Mouse (Mus musculus) embryonic facial prominence, embryonic 12.5 days (tissue): Measurements from ENCODE around the gene Dgkg. TPM values are rescaled to one million over a fixed set of nuclear protein-coding genes. Genes with fewer than 3 reads are reported as not detected.
A peak's percentile ranks its signal among the peaks of the same experiment; 100 is the strongest.

ENCODE experiments used
- ATAC-seq: fragments of 200-750 bp; cut with Nextera tagmentation; 2 replicates; pipeline ENCODE4 v1.8.0; 2017; ENCODE audit not compliant: insufficient number of reproducible peaks, insufficient read depth, low FRiP score, low TSS enrichment
- H3K27ac ChIP-seq: fragments of 300-500 bp; sonication (generic); 2 replicates; pipeline ENCODE4 v1.5.1; 2016; ENCODE audit warnings: mild to moderate bottlenecking
- H3K27me3 ChIP-seq: fragments of 300-500 bp; sonication (generic); 2 replicates; pipeline ENCODE4 v1.6.1; 2016; ENCODE audit warnings: mild to moderate bottlenecking, moderate library complexity
- H3K36me3 ChIP-seq: fragments of 300-500 bp; sonication (generic); 2 replicates; pipeline ENCODE4 v1.6.1; 2016; ENCODE audit warnings: mild to moderate bottlenecking
- H3K4me1 ChIP-seq: fragments of 300-500 bp; sonication (generic); 2 replicates; pipeline ENCODE4 v1.6.1; 2016
- H3K4me2 ChIP-seq: fragments of 300-500 bp; sonication (generic); replicated peaks from 2 replicates; pipeline ENCODE4 v1.6.1; 2016; ENCODE audit warnings: mild to moderate bottlenecking, moderate library complexity
- H3K4me3 ChIP-seq: fragments of 300-500 bp; sonication (generic); 2 replicates; pipeline ENCODE4 v1.5.1; 2016; ENCODE audit warnings: mild to moderate bottlenecking
- H3K9ac ChIP-seq: fragments of 300-500 bp; sonication (generic); 2 replicates; pipeline ENCODE4 v1.6.1; 2016; ENCODE audit warnings: mild to moderate bottlenecking, moderate library complexity
- H3K9me3 ChIP-seq: fragments of 300-500 bp; sonication (generic); 2 replicates; pipeline ENCODE4 v1.6.1; 2016; ENCODE audit warnings: mild to moderate bottlenecking, moderate library complexity
- WGBS: fragments of 180-500 bp; shearing (Covaris S2); methylation state at CpG from one replicate; pipeline ENCODE4 v1.1.7; 2016; 5-methylcytosine and 5-hydroxymethylcytosine counted together
- polyA plus RNA-seq: library from polyadenylated mRNA; unstranded; fragments of >200 nt; fragmentation: Nextera tagmentation; extraction: Ambion mirVana; gene quantifications from 2 replicates; pipeline ENCODE4 v1.2.1, GENCODE M21; 2016

The Dgkg gene
- polyA plus RNA-seq, 1 experiment from 2014 or later: 0.41 TPM

DNA sequence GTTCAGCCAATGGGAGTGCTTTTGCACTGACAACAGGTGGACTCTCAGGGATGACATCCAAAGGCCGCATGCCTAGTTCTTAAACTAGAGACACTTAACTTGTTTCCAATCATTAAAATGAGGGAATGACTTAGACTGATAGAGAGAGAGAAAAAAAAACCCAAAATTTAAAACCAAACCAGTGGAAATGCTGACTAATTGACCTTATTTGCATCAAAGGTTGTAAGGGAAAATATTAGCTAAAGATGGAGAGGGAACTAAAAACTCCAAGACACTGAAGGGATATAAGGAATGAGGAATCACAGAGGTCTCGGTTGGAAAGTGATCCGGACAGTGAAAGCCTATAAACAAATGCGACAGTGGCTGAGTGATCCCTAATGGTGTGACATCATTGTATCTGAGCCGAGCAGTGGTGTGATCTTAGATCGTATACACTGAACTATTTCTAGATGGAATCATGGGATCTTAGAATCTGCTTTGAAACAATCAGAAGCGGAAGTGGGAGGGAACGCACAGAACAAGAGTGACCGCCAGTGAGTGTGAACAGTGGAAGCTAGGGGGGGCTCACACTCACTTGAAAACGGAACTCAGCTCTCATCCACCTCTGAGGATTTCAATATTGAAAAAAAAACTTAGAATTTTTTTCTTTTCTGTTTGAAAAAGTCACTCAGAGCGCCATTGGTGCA, 70.7 kb downstream of the Dgkg start:
- H3K4me1 ChIP-seq: no peaks in the 10 kb centered on the region
- H3K27me3 ChIP-seq: no peaks in the 10 kb centered on the region
- H3K9ac ChIP-seq: no peak overlapping the region
- no peaks in the 10 kb centered on the region for H3K36me3 ChIP-seq
- WGBS: 80% methylated on average over 11 of the region's 11 CpGs
- no peak for ATAC-seq
- H3K4me2 ChIP-seq: no peak overlapping the region
- no peaks in the 10 kb centered on the region for H3K9me3 ChIP-seq
- H3K27ac ChIP-seq: no peak overlapping the region
- no peak overlapping the region for H3K4me3 ChIP-seq

DNA sequence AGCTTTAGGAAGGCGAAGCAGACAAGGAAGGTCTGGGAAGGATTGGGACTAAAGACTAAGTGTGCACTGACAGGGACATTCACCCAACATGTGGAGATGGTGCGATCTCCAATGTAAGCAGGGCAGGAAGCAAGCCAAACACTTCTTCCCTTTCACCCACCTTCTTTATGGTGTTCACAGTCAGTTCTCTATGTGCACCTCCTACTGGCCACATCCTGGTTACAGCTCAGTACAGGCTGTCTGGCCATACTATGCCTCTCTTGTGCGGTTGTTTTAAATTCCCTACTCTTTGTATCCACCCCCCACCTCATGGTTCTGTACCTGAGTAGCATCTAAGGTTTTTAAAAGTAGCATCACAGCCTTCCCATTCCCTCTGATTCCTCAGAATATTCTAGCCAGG, 71.5 kb downstream of the Dgkg start:
- ATAC-seq: no peak
- Histone ChIP-seq H3K9ac (no peak overlapping the region), H3K4me3 (no peak overlapping the region), H3K9me3 (no peaks in the 10 kb centered on the region), H3K27ac (no peak overlapping the region), H3K36me3 (no peaks in the 10 kb centered on the region), H3K27me3 (no peaks in the 10 kb centered on the region), H3K4me2 (no peak overlapping the region), H3K4me1 (no peaks in the 10 kb centered on the region)
- WGBS: 90% methylated on average over 3 of the region's 3 CpGs

DNA sequence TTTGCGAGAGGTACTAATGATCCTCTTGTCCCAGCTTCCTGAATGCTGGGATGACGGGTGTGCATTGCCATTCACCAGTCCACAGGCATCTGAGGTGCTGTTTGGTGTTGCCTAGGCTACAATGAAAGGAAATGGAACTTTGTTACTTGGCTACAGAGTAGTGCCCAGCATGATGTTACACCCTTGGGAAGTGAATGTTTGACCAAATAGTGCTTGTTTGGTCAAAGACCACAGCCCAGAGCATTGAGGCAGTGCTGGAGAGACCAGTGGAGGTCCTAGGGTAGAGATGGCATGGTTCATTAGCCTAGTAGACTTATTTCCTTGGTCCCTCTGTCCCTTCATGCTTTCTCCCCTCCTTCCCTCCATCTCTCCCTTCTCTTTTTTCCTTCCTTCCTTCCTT, 73.6 kb downstream of the Dgkg start:
- Histone ChIP-seq H3K9ac (no peak overlapping the region), H3K4me3 (no peak overlapping the region)
- WGBS: 66% methylated on average over 2 of the region's 2 CpGs

DNA sequence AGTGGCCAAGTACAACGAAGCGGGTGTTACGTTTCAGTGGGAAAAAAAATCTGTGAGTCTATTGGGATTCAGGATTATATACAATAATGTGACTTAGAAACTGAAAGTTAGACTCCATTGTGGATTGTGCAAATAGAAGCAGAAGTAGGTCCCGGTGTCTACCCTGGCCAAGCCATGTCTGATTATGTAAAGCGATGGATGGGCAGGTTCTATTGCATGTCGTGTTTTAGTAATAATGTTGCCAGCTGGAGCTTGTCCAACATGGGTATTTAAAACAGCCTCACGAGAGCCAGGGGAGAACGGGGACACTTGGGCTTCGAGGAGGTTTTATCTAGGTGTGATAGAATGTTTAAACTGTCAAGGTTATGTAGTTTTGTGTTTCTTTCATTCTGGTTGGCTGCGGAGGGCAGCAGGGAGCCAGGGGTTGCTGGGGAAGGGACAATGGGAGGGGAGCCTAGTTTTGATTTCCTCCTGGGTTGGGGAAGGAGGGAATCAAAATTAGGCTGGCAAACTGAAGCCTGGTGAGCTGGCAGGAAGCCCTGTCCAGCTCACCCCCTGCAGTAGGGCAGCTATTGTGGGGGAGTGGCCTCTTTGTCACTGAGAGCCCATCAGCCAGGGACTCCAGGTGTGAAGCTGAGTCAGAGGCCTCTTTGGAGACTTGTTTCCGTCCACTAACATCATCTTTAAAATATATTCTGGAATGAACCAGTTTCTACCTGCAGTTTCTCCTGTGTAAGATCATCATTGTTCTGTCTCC, 74.7 kb downstream of the Dgkg start:
- ATAC-seq: no peak
- Histone ChIP-seq H3K9ac (no peak overlapping the region), H3K9me3 (no peaks in the 10 kb centered on the region), H3K27ac (no peak overlapping the region), H3K4me3 (no peak overlapping the region), H3K36me3 (no peaks in the 10 kb centered on the region), H3K4me2 (no peak overlapping the region), H3K27me3 (no peaks in the 10 kb centered on the region), H3K4me1 (no peaks in the 10 kb centered on the region)
- WGBS: 64% methylated on average over 11 of the region's 11 CpGs

More for the DNA sequence above, 73.6 kb downstream of the Dgkg start:
- ATAC-seq: no peak
- no peaks in the 10 kb centered on the region for H3K9me3 ChIP-seq
- no peaks in the 10 kb centered on the region for H3K27me3 ChIP-seq
- H3K36me3 ChIP-seq: no peaks in the 10 kb centered on the region
- H3K4me2 ChIP-seq: no peak overlapping the region
- H3K4me1 ChIP-seq: no peaks in the 10 kb centered on the region
- no peak overlapping the region for H3K27ac ChIP-seq

DNA sequence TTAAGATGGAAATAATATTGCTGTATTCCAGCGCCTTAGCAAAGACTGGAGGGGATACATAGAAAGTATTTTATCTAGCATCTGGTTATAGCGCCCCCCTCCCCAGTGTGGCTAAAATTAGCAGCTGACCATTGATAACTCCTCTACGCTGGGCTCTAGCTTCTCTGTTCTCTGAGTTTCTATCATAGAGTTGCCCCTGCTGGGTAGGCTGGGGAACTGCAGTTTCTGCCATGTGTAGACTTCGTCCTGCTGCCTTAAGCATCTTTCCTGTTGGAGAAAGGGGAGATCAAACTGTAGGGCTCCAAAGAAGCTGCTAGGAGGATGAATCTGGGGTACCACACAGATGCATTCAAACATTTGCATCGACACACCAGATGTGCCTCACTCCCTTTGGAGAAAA, 76.9 kb downstream of the Dgkg start:
- ATAC-seq: no peak
- Histone ChIP-seq H3K9me3 (no peaks in the 10 kb centered on the region), H3K4me2 (no peak overlapping the region), H3K27ac (no peak overlapping the region), H3K36me3 (no peaks in the 10 kb centered on the region), H3K27me3 (no peaks in the 10 kb centered on the region), H3K4me3 (no peak overlapping the region), H3K4me1 (no peaks in the 10 kb centered on the region), H3K9ac (no peak overlapping the region)
- 41% methylated on average over 5 of the region's 5 CpGs for WGBS

DNA sequence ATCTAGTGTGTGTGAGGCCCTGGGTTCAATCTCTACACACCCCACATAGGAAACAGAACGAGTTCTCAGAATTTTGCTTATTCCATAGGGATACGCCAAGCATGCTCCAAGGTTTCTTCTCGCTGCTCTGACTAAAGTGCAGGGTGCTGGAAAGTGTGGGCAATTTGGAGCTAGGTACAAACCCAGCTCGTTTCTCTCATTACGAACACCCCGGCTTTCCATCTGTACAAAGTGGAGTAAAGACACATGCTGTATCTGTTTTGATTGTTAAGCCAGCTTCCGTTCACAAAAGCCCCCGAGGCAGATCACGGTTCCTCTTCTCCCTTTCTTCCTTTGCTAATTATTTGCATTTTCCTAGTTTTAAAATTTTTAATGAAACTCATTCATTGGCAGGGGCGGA, 78.1 kb downstream of the Dgkg start:
- Histone ChIP-seq H3K4me2 (no peak overlapping the region), H3K9me3 (no peaks in the 10 kb centered on the region), H3K4me1 (peaks cover 5% of the 10 kb centered on the region; the same call in 1 of the 2 replicates), H3K9ac (no peak overlapping the region), H3K4me3 (no peak overlapping the region), H3K36me3 (no peaks in the 10 kb centered on the region), H3K27ac (no peak overlapping the region), H3K27me3 (no peaks in the 10 kb centered on the region)
- ATAC-seq: no peak
- 75% methylated on average over 10 of the region's 10 CpGs for WGBS

DNA sequence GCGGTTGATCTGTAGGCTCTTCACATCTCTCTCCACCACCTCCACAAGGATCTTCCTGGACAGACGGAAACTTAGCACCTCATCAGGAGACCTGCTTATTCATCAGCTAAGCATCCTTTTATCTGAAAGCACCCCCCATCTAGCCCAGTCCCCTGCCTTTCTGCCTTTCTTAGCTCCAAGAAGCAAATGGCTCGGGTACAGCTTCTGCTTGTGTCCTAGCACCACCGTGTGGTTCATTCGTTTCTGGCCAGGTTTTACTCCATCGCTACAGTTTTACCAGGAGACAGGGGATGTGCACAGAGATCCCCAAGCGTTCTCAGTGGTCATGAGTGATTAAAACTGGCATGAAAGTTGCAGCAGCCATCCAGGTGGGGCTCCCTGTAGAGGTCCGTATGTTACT, 79.4 kb downstream of the Dgkg start:
- no peak for ATAC-seq
- H3K27ac ChIP-seq: no peak overlapping the region
- H3K4me1 ChIP-seq: peaks cover 5% of the 10 kb centered on the region; the same call in 1 of the 2 replicates
- H3K9ac ChIP-seq: no peak overlapping the region
- no peak overlapping the region for H3K4me3 ChIP-seq
- H3K36me3 ChIP-seq: no peaks in the 10 kb centered on the region
- H3K27me3 ChIP-seq: peaks cover 7% of the 10 kb centered on the region
- no peaks in the 10 kb centered on the region for H3K9me3 ChIP-seq
- 51% methylated on average over 8 of the region's 8 CpGs for WGBS
- H3K4me2 ChIP-seq: no peak overlapping the region

DNA sequence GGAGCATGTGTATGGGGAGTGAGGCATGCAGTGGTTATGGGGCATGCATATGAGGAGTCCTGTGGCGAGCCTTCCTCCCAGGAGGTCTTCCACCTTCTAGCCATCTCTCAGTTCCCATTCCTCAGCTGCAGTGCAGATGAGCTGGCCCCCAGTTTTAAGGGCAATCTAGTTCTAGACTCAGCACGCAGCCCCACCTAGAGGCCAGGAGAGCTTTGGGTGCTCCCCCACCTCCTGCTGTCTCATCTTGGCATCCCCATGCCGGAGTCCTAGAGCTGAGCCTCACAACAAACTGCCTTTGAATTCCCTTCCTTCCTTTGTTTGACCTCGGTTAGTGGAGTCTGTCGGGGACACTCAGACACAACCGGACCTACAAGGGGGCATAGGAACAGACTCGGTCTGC, 82.9 kb downstream of the Dgkg start:
- ATAC-seq: no peak
- Histone ChIP-seq H3K4me2 (no peak overlapping the region), H3K4me3 (no peak overlapping the region), H3K27me3 (peaks cover 18% of the 10 kb centered on the region), H3K9ac (no peak overlapping the region), H3K27ac (no peak overlapping the region), H3K4me1 (peaks cover 5% of the 10 kb centered on the region; the same call in 1 of the 2 replicates), H3K36me3 (no peaks in the 10 kb centered on the region), H3K9me3 (no peaks in the 10 kb centered on the region)
- 61% methylated on average over 7 of the region's 7 CpGs for WGBS

DNA sequence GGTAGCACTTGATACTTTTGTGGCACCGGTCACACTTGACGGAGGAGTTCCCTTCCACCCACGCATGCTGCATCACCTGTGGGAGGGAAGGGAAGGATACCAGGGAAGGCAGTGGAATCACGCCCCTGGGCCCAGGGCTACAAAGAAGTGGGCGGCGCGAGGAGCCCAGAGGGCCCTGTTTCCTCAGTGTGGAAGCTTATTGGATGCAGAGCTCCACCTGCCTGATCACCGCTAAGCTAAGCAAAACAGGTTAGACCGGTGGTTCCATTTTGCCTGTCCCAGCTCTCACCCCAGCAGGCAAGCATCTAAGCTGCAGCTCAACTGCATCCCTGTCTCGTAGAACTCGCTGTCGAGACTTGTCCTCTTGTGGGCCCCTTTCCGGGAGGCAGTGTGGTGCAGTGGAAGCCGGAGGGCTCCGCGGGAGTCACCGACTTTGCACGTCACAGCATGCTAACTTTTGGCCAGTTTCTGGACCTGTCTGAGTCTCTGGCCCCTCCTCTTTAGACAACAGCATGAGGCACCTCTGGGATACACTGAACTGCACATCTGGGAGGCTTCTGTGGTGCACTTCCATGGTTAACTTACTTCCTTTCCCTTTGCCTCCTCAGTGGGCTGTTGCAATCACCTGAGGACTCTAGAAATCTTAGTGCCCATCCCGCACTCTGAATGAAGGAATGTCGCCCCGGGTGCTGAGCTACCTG, 84.2 kb downstream of the Dgkg start:
- Histone ChIP-seq H3K27ac (0 out of 2 replicates have a peak overlapping the region, but pooled peaks have one; percentile 50), H3K4me3 (no peak overlapping the region), H3K36me3 (no peaks in the 10 kb centered on the region), H3K4me1 (peaks cover 5% of the 10 kb centered on the region; the same call in 1 of the 2 replicates), H3K4me2 (0 out of 2 replicates have a peak overlapping the region, but pooled peaks have one; percentile 14), H3K9ac (no peak overlapping the region), H3K9me3 (no peaks in the 10 kb centered on the region), H3K27me3 (peaks cover 18% of the 10 kb centered on the region)
- WGBS: 28% methylated on average over 21 of the region's 21 CpGs
- peak; percentile 78 for ATAC-seq

DNA sequence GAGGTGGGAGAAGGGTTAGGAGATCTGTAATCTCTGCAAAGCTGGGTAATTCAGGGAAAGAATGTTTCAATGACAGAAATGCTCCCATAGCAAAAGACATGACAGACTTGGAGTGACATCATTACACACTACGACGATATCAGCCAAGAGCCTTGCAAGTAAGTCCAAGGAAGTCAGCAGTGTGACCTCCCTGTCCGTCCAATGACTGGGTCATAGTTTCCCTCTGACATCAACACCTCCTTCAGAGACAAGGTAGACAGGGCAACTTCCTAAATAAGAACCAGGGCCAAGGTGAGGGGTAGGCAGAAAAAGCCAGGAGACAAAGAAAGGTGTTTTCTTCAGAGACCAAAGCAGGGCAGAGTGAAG, 92.1 kb downstream of the Dgkg start:
- no peak overlapping the region for H3K4me3 ChIP-seq
- H3K9ac ChIP-seq: no peak overlapping the region
- H3K4me1 ChIP-seq: no peaks in the 10 kb centered on the region
- no peaks in the 10 kb centered on the region for H3K9me3 ChIP-seq
- H3K36me3 ChIP-seq: no peaks in the 10 kb centered on the region
- no peak overlapping the region for H3K27ac ChIP-seq
- ATAC-seq: no peak
- WGBS: 76% methylated on average over 3 of the region's 3 CpGs
- no peak overlapping the region for H3K4me2 ChIP-seq
- H3K27me3 ChIP-seq: no peaks in the 10 kb centered on the region

DNA sequence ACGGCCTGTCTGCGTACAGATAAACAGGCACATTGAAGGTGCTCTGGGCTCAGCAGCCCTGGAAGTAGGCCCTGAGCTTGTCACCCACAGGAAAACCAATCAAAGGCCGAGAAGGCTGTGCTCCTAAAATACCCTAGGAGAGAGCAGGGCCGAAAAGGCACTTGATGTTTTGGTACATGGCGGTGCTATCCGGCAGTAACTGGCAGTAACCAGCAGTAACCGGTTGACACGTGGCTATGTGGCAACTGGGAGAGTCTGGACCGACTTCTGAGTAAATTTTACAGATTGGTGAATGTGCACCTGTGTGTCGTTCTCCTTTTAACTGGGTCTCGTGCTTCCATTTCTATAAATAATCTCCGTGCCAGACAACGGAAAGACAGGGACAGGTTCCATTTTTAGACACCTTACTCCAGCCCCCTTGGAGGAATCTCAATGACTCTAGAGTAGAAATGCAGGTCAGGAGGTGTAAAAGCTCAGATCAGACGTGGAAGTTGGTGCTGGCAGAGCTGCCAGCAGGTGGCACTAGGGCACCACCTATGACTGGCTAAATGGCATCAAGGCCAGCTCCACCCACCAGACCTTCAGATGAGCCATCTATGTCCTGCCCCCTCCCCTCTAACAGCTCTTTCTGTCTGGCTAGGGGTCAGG, 92.6 kb downstream of the Dgkg start:
- WGBS: 61% methylated on average over 14 of the region's 14 CpGs

More for the DNA sequence above, 92.6 kb downstream of the Dgkg start:
- Histone ChIP-seq H3K36me3 (no peaks in the 10 kb centered on the region), H3K4me1 (no peaks in the 10 kb centered on the region), H3K27me3 (no peaks in the 10 kb centered on the region), H3K9me3 (no peaks in the 10 kb centered on the region), H3K9ac (no peak overlapping the region), H3K27ac (no peak overlapping the region), H3K4me3 (no peak overlapping the region), H3K4me2 (no peak overlapping the region)
- ATAC-seq: no peak
